Mouse (Mus musculus): Measurements from ENCODE around the gene Klhdc9. TPM values are rescaled to one million over a fixed set of nuclear protein-coding genes. Genes with fewer than 3 reads are reported as not detected.
A peak's percentile ranks its signal among the peaks of the same experiment; 100 is the strongest.

Gene Klhdc9
- polyA plus RNA-seq, 1 experiment, result 10.6 TPM

DNA sequence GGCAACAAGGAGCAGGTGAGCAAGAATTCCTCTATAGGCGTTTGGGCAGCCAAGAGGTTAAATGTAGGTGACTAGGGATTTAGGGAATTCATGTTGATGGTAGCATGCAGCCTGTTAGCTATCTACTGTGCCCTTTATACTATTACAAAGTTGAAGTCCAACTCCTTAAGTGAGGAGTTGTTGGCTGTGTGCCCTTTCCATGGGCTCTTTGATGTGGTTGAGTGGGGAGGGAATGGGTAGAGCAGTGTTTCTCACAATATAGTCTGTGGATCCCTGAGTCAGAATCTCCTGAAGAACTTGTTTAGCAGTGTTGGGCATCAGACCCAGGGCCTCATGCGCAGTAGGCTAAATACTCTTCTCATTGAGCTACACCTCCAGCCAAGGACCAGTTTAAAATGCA, 3.8 kb downstream of the Klhdc9 start:
- Histone ChIP-seq H3K4me3 (ENCODE audit: control insufficient read depth, low read depth, low read length) (no peak overlapping the region), H3K27ac (ENCODE audit: control insufficient read depth, insufficient read depth, low read depth, low read length) (no peak overlapping the region)
- TF ChIP-seq CTCF (IDR thresholded peaks at IDR 0.05; ENCODE audit: control insufficient read depth, insufficient read depth, insufficient replicate concordance, low read depth, low read length), result no peak
- no peak for TF ChIP-seq POLR2A (IDR thresholded peaks at IDR 0.05; ENCODE audit: control insufficient read depth, low read depth, low read length)

DNA sequence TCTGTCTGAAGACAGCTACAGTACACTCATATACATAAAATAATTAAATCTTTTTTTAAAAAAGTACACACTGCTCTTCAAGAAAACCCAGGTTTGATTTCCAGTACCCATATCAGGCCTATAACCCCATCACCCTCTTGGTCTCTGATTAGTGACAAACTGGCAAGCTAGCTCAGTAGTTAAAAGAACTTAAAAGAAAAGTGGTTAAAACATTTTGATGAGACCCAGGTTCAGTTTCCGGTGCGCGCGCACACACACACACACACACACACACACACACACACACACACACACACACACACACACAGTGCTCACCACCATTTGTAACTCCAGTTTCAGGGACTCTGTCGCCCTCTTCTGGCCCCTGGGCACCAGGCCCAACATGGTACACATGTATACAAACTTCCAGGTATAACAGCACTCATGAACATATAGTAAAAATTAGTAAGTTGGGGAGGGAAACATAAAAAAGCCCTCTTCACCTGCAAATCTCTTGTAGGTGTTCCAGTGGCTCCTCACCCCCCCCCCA, 4.7 kb downstream of the Klhdc9 start:
- Histone ChIP-seq H3K27me3 (ENCODE audit: control insufficient read depth, insufficient read depth, low read length) (no peaks in the 10 kb centered on the region), H3K36me3 (ENCODE audit: control insufficient read depth, insufficient read depth, low read length) (no peaks in the 10 kb centered on the region), H3K4me3 (ENCODE audit: control insufficient read depth, low read depth, low read length) (no peak overlapping the region), H3K4me1 (ENCODE audit: control insufficient read depth, insufficient read depth, low read length) (peaks cover 4% of the 10 kb centered on the region), H3K27ac (ENCODE audit: control insufficient read depth, insufficient read depth, low read depth, low read length) (no peak overlapping the region)
- TF ChIP-seq POLR2A (IDR thresholded peaks at IDR 0.05; ENCODE audit: control insufficient read depth, low read depth, low read length) (no peak), CTCF (IDR thresholded peaks at IDR 0.05; ENCODE audit: control insufficient read depth, insufficient read depth, insufficient replicate concordance, low read depth, low read length) (0 out of 2 replicates have a peak, but pooled peaks have one; percentile 21)

More for the DNA sequence above, 3.8 kb downstream of the Klhdc9 start:
- H3K27me3 ChIP-seq (ENCODE audit: control insufficient read depth, insufficient read depth, low read length), result no peaks in the 10 kb centered on the region
- H3K4me1 ChIP-seq (ENCODE audit: control insufficient read depth, insufficient read depth, low read length), result peaks cover 9% of the 10 kb centered on the region
- no peaks in the 10 kb centered on the region for H3K36me3 ChIP-seq (ENCODE audit: control insufficient read depth, insufficient read depth, low read length)

DNA sequence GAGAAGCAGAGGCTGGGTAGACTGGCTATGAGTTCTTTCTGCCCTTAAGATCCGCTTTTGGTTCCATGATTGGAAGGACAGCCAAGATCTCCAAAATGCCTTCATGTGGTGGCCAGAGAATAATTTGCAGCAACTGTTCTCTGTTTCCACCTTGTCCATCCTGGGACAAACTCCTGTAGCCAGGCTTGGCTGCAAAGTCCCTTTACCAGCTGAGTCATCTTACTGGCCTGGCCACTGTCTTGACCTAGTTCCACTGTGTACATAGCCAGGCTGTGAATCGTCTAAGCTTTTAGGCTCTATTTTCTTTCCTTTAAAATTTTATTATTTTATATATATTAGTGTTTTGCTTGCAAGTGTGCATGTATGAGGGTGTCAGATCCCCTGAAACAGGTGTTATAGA, 11.4 kb downstream of the Klhdc9 start:
- TF ChIP-seq CTCF (IDR thresholded peaks at IDR 0.05; ENCODE audit: control insufficient read depth, insufficient read depth, insufficient replicate concordance, low read depth, low read length), result no peak
- no peak for TF ChIP-seq POLR2A (IDR thresholded peaks at IDR 0.05; ENCODE audit: control insufficient read depth, low read depth, low read length)
- Histone ChIP-seq H3K4me1 (ENCODE audit: control insufficient read depth, insufficient read depth, low read length) (peaks cover 7% of the 10 kb centered on the region), H3K27me3 (ENCODE audit: control insufficient read depth, insufficient read depth, low read length) (no peaks in the 10 kb centered on the region), H3K4me3 (ENCODE audit: control insufficient read depth, low read depth, low read length) (no peak overlapping the region), H3K36me3 (ENCODE audit: control insufficient read depth, insufficient read depth, low read length) (no peaks in the 10 kb centered on the region), H3K27ac (ENCODE audit: control insufficient read depth, insufficient read depth, low read depth, low read length) (no peak overlapping the region)

DNA sequence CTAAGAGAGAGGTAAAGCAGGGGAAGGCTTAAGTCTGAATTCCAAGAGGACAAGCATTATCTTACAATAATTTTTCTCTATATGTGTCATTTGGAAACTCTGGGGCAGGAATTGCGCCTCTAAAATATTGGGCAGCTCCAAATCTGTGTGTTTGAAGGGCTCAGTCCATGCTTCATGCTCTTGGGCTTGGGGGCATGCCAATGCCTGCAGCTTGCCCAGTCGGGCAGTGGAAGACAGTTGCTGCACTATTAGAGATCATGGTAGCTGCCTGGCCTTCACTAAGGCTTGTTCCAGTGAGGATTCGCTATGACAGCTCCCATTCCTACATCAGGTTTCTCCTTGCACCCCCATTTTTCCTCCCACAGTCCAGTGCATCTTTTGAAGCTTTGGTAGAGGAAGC, 11.9 kb downstream of the Klhdc9 start:
- H3K27me3 ChIP-seq (ENCODE audit: control insufficient read depth, insufficient read depth, low read length), result no peaks in the 10 kb centered on the region
- no peak overlapping the region for H3K27ac ChIP-seq (ENCODE audit: control insufficient read depth, insufficient read depth, low read depth, low read length)
- H3K4me3 ChIP-seq (ENCODE audit: control insufficient read depth, low read depth, low read length), result no peak overlapping the region
- H3K36me3 ChIP-seq (ENCODE audit: control insufficient read depth, insufficient read depth, low read length), result no peaks in the 10 kb centered on the region
- TF ChIP-seq CTCF (IDR thresholded peaks at IDR 0.05; ENCODE audit: control insufficient read depth, insufficient read depth, insufficient replicate concordance, low read depth, low read length) (no peak), POLR2A (IDR thresholded peaks at IDR 0.05; ENCODE audit: control insufficient read depth, low read depth, low read length) (no peak)
- H3K4me1 ChIP-seq (ENCODE audit: control insufficient read depth, insufficient read depth, low read length), result peaks cover 7% of the 10 kb centered on the region

DNA sequence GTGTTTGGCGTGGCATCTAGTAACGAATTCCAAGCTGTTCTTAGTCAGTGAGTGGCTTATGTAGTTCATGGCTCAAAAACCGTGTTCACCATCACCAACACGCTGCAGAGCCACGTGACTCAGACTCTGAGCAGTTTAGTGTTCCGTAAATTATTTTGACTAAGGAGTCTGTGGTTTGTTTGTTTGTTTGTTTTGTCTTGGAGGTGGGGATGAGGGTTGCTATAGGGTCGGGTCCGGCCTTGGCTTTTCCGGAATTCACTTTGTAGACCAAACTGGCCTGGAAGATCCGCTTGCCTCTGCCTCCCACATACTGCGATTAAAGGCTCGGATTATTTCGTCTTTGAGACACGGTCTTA, 14.5 kb downstream of the Klhdc9 start:
- Histone ChIP-seq H3K36me3 (ENCODE audit: control insufficient read depth, insufficient read depth, low read length) (no peaks in the 10 kb centered on the region), H3K27ac (ENCODE audit: control insufficient read depth, insufficient read depth, low read depth, low read length) (peak overlapping the region; percentile 73), H3K4me1 (ENCODE audit: control insufficient read depth, insufficient read depth, low read length) (peaks cover 7% of the 10 kb centered on the region), H3K4me3 (ENCODE audit: control insufficient read depth, low read depth, low read length) (peak overlapping the region; percentile 93), H3K27me3 (ENCODE audit: control insufficient read depth, insufficient read depth, low read length) (no peaks in the 10 kb centered on the region)
- TF ChIP-seq CTCF (IDR thresholded peaks at IDR 0.05; ENCODE audit: control insufficient read depth, insufficient read depth, insufficient replicate concordance, low read depth, low read length) (no peak), POLR2A (IDR thresholded peaks at IDR 0.05; ENCODE audit: control insufficient read depth, low read depth, low read length) (no peak)

DNA sequence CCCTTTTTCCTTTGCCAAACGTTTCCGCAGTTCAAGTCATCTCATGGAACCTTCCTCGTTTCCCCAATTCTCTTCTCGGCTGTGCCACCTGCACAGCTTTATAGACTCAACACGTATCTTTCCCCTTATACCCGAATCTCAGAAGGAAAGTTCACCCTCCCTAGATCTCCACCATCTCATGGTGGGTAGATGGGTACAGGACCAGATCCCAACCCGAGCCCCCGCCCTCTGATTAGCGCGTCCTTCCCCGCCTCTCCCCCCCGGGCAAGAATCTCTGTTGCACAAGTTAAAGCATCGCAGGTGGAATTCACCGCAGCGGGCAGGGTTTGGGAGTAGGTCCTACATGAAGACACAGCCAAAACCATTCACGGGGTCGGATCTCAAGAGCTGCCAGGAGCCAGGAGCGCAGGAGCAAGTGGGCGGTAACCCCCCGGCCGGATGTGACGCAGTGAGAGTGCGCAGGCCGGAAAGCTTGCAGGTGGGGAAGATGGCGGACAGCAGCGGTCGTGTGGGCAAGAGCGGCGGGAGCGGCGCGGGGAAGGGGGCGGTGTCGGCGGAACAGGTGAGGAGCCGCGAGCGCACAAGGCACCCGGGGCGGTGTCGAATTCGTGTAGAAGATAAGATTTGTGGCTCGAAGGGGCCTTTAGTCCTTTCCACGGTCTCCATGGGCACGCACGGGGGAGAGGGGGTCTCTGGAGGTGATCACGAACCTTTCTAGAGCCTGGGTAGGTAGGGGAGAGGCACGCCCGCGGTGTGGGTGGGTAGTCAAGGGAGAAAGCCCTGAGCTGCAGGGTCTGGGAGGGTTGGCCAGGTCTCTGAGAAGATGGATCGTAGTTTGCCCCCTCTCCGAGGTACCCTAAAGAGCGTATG, 15.1 kb downstream of the Klhdc9 start, which contains the start of the genes Nit1 and Pfdn2:
Gene Nit1 (minus strand): TSS at position 422 of the 870 bp plus-strand sequence.
Gene Pfdn2 (plus strand): TSS at position 446 of the 870 bp plus-strand sequence.
- Histone ChIP-seq H3K4me1 (ENCODE audit: control insufficient read depth, insufficient read depth, low read length) (peaks cover 7% of the 10 kb centered on the region), H3K27ac (ENCODE audit: control insufficient read depth, insufficient read depth, low read depth, low read length) (peak within 1 kb of the TSS; percentile 73), H3K4me3 (ENCODE audit: control insufficient read depth, low read depth, low read length) (peak within 1 kb of the TSS; percentile 93), H3K27me3 (ENCODE audit: control insufficient read depth, insufficient read depth, low read length) (no peaks in the 10 kb centered on the region), H3K36me3 (ENCODE audit: control insufficient read depth, insufficient read depth, low read length) (no peaks in the 10 kb centered on the region)
- TF ChIP-seq POLR2A (IDR thresholded peaks at IDR 0.05; ENCODE audit: control insufficient read depth, low read depth, low read length), result peak; percentile 98
- no peak for TF ChIP-seq CTCF (IDR thresholded peaks at IDR 0.05; ENCODE audit: control insufficient read depth, insufficient read depth, insufficient replicate concordance, low read depth, low read length)

DNA sequence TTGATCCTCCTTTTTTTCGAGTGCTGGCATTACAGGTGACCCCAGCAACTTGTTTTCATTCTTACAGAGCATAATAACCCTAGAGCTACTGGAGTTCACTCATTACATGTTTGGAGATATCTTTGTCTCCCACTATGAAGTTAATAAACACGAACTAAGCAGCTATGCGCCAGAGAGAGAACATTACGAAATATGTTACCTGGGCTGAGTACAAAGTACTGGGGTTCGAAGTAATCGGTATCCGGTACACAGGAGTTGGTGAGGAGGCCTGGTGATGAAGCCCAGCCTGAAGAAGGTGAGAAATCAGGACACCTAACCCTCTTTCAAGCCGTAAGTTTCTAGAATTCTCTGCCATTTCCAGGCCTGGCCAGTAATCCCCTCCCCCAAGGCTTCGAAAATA, 15.9 kb downstream of the Klhdc9 start:
- Histone ChIP-seq H3K27ac (ENCODE audit: control insufficient read depth, insufficient read depth, low read depth, low read length) (peak overlapping the region; percentile 12), H3K36me3 (ENCODE audit: control insufficient read depth, insufficient read depth, low read length) (no peaks in the 10 kb centered on the region)

More for the DNA sequence above, 15.9 kb downstream of the Klhdc9 start:
- Histone ChIP-seq H3K4me1 (ENCODE audit: control insufficient read depth, insufficient read depth, low read length) (peaks cover 7% of the 10 kb centered on the region), H3K27me3 (ENCODE audit: control insufficient read depth, insufficient read depth, low read length) (no peaks in the 10 kb centered on the region), H3K4me3 (ENCODE audit: control insufficient read depth, low read depth, low read length) (peak overlapping the region; percentile 93)
- no peak for TF ChIP-seq CTCF (IDR thresholded peaks at IDR 0.05; ENCODE audit: control insufficient read depth, insufficient read depth, insufficient replicate concordance, low read depth, low read length)
- TF ChIP-seq POLR2A (IDR thresholded peaks at IDR 0.05; ENCODE audit: control insufficient read depth, low read depth, low read length), result no peak
